Mouse (Mus musculus): ENCODE data around the gene Katnal1.

Gene Katnal1

DNA sequence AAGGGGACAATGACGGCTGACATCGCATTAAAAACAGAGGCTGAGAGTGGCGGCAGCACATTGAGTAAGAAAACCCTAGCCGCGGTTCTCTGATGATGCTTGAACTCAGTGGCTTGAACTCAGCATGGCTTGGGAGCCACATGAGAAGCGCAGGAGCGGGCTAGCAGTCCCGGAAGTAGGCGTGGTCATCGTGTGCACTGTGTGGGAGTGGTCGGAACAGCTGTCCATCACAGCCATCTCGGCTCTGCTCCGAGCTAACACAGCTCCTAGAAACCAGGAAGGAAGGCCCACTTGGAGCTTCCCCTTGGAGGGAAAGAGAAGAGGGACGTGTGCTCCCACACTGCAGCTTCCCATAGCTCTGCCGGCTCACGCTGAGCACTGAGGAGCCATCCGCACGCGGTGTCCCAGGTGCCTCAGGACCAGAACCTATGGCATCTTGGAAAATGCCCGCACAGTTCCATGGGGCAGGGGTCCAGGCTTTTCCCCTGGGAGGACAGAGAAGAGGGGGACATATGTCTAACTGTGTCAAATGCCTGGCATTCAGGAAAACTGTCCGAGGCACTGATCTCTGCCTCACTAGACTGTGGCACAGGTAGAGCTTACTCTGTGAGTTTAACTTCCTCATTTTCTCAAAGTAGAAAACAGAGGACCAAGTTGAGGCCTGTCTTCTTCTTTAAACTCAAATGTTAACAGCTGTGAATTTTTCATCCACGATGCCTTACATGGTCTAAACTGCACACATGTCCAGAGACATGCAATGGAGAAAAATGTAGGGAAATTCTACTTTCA, 43.1 kb downstream of the Katnal1 start:
- peak in 1 of 2 experiments; percentile 18 for DNase-seq (ENCODE audit: low spot score in 2 of 2)

DNA sequence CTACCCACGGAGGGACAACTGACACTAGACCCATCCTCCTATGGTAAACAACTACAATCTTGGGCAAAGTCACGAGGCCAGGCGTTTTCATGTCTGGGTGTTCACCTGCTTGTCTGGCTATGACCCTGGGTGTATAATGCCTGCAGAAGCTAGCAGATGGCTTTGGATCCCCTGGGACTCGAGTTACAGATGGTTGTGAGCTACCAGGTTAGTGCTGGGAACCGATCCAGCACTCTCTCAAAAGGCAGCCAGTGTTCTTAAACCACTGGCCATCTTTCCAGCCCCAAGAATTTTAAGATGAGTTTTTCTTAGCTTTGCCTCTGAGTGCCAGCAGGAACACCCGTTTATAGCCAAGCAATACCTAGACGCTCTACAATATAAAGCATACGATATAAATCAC, 45.4 kb downstream of the Katnal1 start:
- DNase-seq (ENCODE audit: low spot score in 2 of 2): no peak

DNA sequence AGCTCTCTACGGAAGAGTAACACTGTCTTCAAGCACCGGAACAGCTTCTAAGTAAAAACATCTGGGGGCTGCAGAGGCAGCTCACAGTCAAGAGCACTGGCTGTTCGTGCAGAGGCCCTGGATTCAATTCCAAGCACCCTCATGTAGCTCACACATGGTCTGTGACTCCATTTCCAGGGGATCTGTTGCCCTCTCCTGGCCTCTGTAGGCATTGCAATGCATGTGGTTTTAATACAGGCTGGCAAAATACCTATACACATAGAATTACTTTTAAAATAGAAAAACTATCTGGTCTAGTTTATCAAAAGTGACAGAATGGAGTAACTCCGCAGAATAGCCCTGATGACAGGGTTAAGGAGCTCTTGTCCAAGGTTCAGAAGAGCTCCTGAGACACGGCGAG, 49.9 kb downstream of the Katnal1 start:
- no peak for DNase-seq (ENCODE audit: low spot score in 2 of 2)

DNA sequence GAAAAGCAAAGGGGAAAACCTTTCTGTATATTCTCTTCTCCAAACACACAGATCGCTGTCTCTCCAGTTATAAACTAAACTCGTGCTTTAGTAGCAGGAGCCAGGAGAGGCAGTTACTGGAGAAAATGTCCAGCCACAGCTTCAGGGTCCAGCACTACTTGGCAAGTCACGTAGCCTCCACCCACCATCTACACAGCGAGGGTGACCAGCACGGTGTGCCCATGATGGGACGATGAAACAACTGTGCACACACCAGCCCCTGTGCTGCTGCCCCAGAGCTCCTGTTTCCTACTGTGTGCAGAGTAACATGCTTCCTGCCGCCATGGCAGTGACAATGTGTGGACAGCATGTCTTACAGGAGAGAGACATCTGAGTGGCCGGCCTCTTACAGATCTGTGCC, 56.0 kb downstream of the Katnal1 start:
- no peak for DNase-seq (ENCODE audit: low spot score in 2 of 2)

DNA sequence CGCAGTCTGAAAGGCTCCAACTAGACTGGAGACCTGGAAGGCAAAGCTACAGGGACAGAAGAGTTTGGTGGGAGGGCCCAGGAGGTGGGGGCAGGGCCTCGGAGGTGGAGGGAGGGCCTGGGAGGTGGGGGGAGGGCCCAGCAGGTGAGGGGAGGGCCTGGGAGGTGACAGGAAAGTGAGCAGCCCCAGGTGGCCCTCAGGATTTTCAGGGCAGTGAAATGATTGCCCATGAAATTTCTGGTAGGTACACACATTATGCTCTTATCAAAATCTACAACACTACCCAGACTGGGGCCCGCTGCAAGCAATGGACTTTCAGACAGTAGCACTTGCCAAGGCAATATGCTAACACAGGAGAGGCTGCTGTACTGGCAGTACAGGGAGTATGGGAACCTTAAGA, 59.5 kb downstream of the Katnal1 start:
- DNase-seq (ENCODE audit: low spot score in 2 of 2): no peak

DNA sequence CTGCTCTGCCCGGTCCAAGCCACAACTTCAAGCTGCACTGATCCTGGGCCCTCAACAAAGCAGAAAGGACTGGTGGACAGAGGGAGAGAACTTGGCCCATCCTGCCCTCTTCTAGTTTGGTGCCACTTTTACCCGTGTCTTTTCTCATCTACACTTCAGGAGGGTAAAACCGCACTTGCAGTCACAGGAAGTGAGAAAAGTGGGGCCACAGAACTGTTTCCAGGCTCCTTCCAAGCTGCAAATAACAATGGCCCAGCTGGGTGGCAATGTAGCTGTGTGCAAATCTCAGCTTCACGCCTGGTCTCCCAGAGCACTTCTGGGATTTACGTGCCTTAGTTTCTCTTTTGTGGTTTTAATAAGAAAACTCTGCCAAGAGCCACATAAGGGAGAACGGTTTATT, 61.4 kb downstream of the Katnal1 start:
- DNase-seq (ENCODE audit: low spot score in 2 of 2): no peak

DNA sequence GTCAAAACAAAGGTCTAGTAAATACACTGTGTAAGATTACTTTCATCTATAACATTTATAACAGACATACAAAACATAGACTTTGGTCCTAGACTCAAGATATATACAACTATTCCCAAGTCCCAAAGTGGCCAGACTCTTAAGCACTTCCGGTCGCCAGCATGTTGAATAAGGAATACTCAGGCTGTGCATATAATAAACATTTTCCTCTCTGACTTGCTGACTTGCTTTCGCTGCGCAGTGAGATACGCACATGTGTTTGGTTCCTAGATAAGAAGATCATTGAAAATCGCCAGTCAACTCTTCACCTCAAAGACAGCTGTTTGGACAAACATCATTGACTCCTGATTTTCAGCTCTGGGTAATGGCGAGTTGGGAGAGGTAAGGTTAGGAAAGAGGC, 61.9 kb downstream of the Katnal1 start:
- no peak for DNase-seq (ENCODE audit: low spot score in 2 of 2)

DNA sequence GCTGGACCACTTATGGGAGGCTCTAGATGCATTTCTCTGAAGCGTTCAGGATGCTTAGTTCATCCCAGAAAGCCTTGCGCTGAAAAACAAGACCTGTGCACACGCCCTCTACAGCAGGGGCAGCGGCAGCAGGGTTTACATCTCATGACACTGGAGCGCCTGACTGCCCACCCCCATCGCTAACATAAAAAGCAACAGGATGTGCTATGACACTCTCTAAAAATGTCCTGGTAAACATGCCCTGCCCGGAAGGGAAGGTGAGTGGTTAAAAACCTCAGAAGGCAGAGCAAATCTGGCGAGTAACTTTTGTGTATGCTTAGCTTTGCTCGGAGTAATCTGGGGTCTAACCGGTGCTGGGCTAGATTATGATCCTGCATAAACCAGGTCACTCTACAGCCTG, 62.5 kb downstream of the Katnal1 start:
- no peak for DNase-seq (ENCODE audit: low spot score in 2 of 2)

DNA sequence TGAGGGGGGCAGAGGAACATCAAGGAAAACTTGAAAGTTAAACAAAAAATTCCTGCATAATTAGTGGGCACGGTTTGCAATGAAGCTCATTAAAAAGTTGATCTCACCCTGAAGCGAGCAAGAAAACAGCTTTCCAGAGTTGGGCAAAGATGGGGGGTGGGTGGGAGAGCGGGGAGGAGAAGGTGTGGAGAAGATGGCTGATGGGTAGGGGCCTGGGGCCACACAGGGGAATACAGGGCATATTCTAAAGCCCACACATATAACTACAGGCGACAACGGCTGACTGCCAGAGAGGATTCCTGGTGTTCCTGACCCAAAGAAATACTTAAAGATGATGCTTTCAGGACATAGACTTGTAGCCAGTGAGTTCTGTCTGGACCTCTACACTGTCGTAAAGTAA, 65.7 kb downstream of the Katnal1 start:
- DNase-seq (ENCODE audit: low spot score in 2 of 2): no peak

DNA sequence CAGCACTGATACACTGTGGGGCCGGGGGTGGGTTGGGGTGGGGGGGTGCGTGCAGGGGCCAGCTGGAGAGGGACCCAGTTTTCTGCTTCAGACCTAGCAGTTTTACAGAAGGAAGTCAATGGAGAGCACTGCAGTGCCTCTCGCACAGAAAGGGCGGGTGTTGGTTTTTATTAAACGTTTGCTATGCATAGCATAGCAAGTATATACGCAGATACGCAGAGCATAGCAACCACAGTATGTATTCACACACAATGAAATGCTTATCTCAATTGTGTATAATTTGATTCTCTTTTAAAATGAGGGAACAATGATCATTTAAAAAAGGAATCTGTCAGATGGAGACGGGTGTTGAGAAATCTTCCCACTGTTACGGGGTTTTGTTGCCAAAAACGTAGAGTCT, 66.3 kb downstream of the Katnal1 start:
- no peak for DNase-seq (ENCODE audit: low spot score in 2 of 2)

DNA sequence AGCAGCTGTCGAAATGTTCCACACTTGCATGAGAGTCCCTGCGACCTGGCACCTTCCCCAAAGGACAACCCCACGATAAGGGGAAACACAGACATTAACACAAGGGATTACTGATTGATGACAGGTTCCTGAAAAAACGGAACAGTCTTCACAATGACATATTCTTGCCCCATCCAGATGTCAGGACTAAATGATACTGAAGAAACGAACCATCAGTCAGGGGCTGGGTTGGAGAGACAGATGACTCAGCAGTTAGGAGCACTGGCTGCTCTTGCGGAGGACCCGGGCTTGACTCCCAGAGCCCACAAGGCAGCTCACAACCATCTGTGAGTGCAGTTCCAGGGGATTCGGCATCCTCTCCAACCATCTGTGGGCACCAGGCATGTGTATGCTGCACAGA, 67.0 kb downstream of the Katnal1 start:
- DNase-seq (ENCODE audit: low spot score in 2 of 2): no peak

DNA sequence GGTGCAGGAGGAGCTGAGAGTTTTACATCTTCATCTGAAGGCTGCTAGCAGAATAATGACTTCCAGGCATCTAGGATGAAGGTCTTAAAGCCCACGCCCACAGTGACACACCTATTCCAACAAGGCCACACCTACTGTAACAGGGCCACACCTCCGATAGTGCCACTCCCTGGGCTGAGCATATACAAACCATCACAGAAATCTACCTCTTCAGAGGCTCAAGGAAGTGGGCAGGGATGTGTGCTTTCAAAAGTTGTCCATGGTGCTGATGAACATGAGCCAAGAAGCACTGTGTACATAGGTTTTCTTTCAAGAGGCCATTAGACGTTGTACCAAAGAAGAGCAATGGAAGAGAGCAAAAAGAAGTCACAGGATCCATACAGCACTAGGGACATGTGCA, 71.6 kb downstream of the Katnal1 start:
- DNase-seq (ENCODE audit: low spot score in 2 of 2): no peak

DNA sequence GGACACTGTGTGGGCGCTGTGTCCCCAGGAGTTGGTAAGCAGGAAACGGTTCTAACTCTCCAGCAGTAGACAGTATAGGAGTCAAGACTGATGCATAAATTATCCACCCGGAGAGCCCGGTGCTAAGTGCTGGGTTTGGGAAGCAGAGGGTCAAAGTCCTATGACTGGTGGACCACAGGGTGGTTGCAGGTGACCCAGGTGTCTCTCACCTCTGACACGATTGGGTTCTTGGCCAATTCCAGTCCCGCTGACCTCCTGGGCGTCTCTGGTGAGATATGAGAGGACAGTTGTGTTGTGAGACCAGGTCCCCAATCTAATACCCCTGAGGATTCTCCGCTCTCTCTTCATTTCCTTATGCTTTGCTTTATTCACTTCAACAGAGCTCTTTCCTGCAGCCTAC, 74.1 kb downstream of the Katnal1 start:
- no peak for DNase-seq (ENCODE audit: low spot score in 2 of 2)

DNA sequence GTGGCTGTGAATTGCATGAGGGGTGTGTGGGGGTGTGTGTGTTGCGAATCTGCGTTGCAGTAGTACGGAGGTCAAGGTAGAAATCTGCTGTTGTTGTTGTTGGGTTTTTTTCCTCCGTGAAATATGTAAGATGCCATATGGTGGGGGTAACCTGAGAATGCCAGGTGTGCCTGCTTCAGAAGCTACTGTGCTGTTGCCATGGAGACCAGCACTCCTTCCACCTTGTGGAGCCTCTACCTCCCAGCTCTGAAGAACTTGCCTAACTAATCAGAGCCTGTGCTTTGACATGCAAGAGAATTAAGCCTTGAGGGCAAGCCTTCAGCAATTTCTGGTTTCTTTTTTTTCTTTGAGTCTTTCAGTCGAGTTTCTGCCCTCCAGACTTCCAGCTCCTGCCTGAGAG, 75.0 kb downstream of the Katnal1 start:
- DNase-seq (ENCODE audit: low spot score in 2 of 2): no peak

DNA sequence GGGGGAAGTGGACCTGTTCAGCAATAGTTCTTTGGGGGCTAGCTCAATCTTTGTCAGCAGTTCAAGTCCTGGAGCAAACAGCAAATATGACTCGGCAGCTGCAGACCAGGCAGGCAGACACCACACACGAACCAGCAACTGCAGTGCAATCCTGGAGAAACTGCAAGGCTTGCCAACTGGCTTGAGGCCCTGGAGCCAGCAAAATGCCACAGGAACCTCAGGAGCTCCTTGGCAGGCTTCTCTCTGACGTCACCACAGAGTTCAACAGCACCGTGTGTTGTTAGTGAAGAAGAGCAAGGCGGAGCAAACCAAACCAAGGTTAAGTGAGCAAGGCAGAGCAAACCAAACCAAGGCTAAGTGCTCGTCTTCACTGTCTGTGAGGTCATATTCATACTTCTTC, 79.6 kb downstream of the Katnal1 start:
- no peak for DNase-seq (ENCODE audit: low spot score in 2 of 2)

DNA sequence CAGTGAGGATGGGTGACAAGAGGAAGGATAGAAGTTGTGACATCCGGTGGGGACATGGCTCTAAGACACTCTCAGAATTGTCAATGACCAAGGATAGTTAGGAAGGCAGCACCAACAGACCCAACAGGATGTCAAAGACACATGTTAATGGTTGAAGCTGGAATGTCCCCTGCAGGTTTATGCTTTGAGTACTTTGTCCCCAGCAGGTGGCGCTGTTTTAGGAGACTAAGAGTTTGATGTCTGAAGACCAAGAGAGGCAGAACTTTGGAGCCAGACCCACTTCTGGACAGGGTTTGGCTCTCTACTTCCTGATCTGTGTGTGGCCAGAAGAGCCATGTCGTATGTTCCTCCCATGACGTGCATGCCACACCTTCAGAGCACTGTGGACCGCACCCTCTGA, 82.1 kb downstream of the Katnal1 start:
- DNase-seq (ENCODE audit: low spot score in 2 of 2): no peak

DNA sequence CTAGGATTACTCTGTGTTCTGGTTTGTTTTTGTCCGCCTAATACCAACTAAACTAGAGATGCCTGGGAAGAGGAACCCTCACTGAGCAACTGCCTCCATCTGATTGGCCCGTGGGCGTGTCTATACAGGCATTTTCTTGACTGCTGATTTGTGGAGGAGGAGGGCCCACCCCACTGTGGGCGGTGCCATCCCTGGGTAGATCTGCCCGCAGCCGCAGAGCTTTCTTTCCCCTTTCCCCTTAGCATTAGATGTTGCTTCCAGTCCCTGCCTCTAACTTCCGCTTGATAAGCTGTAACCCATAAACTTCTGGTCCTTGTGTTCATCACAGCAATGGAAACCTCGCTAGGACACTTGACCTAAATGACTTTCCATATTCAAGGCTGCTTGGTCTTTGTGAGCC, 92.1 kb downstream of the Katnal1 start:
- DNase-seq (ENCODE audit: low spot score in 2 of 2): no peak

DNA sequence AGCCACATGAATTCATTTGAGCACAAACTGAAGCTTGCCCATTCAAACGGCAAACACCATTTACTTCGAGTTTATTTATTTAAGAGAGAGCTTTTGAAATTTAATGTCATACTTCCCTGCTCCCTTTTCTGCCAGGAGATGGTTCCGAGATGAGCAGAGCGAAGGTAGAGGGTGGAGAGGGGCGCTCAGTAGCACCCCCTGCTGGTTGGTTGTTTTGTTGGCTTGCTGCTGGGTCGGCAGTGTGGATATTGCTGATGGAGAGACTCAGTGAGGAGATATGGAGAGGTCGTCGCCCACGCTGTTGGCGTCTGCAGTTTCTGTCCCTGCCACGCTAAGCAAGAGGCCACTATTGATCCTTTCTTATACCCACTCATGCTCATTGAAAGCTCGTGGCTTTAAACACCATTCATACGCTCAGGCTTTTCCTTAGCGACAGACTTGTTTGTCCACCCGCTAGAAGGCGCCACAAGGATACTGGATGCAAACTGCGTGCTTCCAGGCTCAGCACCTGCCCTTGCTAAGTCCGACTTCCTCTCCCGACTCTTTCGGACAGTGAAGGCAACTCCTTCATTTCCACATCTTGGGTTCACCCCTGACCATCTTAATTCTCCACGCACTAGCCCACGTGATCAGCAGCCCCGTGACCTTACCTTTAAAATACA, 97.4 kb downstream of the Katnal1 start:
- peak in 1 of 2 experiments; percentile 57 for DNase-seq (ENCODE audit: low spot score in 2 of 2)

DNA sequence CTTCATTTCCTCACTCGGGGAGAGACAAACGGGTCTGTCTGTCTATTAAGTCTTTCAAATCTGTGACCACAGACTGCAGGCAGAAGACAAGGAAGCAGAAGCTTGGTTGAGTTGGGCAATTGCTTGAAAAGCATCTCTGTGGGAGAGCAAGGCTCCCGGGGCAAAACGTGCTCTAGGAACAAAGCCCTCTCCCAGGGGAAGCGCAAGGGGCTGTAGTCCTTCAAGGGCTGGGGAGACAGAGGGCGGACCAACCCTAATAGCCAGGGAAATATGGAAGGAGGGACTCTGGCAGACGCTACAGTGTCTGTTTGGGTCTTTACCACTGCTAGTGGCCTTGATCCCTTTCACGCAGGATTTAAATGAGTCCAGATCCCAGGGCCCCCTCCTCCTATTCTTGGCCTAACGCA, 98.0 kb downstream of the Katnal1 start:
- peak in 1 of 2 experiments; percentile 11 for DNase-seq (ENCODE audit: low spot score in 2 of 2)

DNA sequence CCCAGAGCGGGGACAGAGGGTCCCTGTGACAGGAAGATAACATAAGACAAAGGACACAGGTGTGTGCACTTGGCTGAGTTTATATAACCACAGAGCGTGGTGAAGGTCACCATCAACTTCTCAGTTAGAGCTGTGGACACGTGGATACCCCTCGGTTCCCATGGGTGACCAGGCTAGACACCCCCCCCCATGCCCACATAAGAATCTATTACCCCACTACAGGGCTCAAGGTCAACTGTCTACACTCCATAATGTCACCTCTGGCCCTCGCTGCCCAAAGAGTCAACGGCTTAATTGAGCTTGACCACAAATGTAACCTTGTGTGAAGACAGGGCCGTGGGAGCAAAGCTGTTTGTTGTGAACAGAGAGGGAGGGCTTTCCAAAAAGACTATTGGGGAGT, 103.4 kb downstream of the Katnal1 start:
- DNase-seq (ENCODE audit: low spot score in 2 of 2): no peak

DNA sequence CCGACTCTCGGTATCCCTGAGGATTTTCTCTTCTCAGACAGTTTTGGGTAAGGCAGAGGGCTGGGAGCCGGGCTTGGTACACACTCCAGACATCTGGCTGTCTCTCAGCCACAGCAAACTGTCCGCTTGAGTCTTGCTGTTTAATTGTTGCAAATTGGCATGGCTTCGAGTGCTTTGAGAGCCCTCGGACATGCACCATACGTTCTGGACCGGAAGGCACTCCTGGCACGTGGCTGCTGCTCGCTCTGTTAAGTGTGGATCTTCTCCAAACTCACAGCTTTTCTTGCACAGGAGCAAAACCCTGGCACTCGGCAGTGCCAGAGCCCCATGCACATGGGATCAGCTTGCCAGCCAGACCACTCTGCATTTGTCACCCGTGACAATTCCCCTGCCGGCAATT, 106.3 kb downstream of the Katnal1 start:
- no peak for DNase-seq (ENCODE audit: low spot score in 2 of 2)
